Mouse (Mus musculus): ENCODE results near the gene Adamts17.

Adamts17 gene

DNA sequence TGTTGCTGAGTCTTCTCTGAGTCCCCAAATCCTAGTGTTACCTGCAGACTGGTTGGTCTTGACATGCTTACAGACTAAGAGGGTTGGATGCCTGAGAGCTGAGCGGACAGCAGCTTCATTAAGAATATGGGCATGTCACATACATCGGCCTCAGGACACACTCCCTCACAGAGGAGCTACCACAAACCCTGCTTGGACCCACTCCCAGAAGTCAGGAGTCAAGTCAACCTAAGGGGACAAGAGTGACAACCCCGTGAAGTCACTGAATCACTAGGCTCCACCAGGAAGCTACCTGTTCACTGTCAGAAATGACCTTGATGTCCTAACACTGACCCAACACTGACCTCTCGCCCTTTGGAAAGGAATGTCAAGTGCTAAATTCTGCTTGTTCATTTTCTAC is 226.1 kb downstream of the Adamts17 start:
- no peak for DNase-seq (ENCODE audit: extremely low read depth, low read depth)

DNA sequence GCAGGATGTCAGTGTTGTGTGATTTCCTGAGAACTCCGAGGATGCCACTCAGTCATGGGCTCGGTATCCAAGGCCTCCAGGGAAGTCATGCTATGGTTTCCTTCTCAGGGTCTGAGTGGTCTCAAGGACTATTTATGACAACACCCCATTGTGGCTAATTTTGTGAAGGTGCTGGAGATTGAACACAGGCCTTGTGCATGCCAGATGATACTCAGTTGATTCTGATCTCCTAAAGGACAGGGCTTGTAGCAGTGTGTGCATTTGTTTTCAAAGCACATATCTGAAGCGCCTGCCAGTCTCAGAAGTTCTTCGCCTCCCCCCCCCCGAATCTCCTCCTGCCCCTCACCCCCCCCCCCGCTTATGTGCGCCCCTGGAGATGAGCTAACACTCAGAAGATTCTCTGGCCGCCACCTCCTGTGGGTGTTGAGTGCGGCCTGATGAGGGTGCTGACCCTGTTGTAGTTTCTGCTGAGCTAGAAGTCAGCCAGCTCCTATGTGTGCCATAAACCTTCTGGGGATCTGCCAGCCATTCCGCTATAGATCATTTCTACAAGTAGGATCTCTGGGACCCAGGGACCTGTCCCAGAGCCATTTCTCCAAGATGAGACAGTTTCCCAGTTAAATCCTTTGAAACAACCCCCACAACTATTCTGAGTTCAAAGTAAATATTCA is 232.6 kb downstream of the Adamts17 start:
- DNase-seq (ENCODE audit: extremely low read depth, low read depth): no peak

DNA sequence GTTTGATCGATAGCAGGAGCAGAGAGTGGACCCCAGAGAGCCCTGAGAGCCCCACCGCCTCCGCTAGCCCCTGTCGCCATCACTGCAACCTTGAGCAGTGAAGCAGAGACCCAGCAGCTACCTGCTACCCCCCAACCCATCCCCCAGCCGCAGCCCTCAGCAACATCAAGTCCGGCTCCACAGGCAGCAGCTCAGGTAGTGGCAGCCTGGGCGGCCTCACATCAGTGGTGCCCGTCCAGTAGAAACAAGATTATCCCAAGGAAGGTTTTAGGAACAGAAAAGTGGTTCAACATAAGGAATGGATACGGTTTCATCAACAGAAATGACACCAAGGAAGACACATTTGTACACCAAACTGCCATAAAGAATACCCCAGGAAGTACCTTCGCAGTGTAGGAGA is 243.2 kb downstream of the Adamts17 start:
- DNase-seq (ENCODE audit: extremely low read depth, low read depth): no peak

DNA sequence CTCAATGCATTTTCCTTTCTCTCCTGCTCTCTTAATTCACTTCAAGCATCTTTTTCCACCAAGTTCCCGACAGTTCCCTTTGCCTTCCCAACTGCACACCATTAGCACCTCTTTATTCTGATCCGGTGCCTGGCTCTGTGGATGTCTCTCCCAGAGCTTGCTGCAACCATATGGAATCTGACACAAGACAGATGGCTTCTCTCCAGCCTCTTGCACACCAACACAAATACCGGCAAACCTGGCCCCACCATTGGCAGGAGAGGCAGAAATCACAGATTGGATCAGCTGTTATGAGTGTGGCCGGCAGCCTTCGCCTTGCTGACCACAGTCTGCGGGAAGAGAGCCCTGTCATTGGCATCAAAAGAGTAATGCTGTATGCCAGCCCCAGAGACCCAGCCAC is 248.2 kb downstream of the Adamts17 start:
- no peak for DNase-seq (ENCODE audit: extremely low read depth, low read depth)

DNA sequence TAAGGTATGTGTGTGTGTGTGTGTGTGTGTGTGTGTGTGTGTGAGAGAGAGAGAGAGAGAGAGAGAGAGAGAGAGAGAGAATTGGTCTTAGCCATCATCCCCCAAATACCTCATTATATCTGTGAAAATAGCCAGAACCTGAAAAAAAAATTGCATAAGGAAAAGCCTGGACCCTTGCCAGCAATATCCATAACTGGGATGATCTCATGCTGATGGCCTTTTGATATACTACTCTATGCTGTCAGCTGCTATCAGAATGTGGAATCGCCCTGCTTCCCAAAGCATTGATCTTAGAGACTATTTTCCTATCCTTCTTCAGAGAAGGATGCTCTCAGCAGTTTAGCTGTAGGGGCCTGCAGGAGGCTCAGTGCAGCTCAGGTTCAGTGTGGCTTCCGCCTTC is 257.6 kb downstream of the Adamts17 start:
- no peak for DNase-seq (ENCODE audit: extremely low read depth, low read depth)

DNA sequence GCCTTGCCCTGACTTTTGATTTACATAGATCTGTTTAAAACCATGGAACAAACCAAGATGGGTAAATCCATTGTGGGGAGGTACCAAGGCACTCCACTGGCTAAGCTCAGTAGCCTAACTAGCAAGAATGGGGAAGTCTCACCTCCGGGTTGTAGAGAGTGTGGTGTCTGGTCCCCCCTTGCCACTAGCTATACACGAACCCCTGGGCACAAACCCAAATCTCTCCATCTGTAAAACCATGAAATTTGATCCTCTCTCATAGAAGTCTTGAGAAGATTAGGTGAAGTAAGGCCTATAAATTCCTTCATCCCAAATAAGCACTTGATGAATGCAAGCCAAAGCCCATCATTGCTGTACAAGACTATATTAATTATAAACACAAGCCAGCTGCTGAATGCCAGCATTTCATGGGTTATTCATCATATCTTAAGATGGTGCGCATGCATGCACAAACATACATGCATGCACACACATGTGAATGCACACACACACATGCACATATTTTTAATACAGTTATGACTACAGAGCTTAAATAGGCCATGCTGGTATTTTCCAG is 262.0 kb downstream of the Adamts17 start:
- no peak for DNase-seq (ENCODE audit: extremely low read depth, low read depth)

DNA sequence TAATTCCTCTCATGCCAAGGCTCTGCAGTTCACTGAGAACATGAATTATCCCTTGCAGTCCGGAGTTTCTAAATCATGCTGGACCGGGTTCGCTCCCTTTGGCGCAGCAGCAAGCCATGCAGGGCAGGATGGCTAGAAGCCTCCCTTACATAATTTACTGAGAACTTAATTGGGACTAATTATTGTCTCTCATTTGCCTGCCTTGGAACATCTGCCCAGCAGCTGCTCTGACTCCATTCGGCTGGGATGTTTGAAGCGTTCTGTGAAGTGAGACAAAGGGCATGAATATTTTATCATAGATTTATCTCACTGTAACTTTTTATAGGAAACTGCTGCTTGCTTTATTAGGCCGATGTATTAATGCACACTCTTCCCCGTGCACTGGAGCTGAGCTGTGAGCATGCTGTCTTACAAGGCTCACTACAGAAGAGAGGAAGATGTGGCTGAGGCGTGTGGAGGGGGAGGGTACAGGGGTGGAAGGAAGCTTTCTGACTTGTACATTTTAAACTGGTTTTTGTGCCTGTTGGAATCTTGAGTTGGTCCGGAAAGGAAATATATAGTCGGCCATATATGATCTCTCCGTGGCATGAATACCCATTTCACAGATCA is 271.1 kb downstream of the Adamts17 start:
- no peak for DNase-seq (ENCODE audit: extremely low read depth, low read depth)

DNA sequence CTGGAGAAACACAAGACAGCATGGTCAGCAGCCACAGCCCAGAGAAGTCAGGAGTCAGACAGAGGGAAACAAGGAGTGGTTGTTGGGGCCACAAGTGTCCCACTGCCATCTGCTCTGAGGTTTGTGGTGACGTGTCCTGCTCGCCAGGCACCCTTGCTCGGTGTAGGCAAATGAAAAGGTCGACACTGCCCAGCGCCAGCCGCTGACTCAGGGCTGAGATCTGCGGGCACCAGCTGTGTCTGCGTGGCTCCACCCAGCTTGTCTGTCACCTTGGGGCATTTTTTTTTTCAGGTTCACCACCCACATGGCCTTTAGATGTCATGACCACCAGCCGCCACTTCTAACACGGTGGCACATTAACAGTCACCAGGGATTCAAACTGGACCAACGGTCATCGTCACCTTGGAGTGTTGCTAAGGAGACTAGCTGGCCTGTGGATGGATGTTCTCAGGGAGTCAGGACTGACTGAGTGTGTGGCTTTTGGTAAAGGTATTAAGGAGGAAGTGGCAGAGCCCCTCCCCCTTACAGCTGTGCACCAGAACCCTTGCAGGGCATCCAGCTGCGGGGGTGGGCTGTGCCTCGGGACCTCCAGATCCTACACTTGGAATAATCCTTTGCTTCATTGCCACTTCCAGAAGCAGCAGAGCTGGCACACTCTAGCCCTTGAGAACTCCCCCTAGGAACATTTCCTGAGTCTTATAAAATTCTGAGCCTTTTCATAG is 273.1 kb downstream of the Adamts17 start:
- no peak for DNase-seq (ENCODE audit: extremely low read depth, low read depth)

DNA sequence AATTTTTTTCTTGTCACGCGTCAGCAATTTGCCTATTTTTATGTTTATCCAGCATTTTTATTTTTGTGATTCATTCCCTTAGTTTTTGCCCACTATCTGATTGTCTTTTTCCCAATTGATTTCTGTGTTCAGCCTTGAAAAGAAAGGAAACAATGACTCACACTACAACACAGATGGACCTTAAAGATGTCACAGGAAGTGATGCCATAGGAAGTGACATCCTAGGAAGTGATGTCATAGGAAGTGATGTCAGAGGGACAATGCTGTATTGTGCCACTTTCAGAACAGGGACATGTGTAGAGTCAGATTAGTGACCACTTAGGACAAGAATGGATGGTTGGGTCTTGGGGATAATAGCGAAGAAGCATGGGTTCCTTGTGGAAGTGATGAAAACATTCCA is 274.5 kb downstream of the Adamts17 start:
- no peak for DNase-seq (ENCODE audit: extremely low read depth, low read depth)

DNA sequence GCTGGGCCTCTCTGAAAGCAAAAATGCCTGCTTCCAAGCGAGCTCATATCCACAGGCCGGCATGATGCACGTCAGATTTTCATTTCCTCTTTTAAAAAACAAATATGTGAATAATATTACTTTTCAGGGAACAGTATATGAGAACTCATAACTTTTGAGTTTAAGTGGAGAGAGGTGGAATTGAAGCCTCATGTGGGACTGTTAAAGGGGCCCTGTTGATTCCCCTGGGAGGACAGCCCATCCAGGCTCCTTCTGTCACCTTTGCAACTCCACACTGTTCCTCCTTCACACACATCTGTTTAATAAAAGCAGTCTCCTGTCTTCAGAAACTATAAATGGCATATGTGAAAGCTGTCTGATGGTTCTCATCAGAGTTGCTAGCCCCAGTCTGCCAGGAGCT is 275.5 kb downstream of the Adamts17 start:
- no peak for DNase-seq (ENCODE audit: extremely low read depth, low read depth)

DNA sequence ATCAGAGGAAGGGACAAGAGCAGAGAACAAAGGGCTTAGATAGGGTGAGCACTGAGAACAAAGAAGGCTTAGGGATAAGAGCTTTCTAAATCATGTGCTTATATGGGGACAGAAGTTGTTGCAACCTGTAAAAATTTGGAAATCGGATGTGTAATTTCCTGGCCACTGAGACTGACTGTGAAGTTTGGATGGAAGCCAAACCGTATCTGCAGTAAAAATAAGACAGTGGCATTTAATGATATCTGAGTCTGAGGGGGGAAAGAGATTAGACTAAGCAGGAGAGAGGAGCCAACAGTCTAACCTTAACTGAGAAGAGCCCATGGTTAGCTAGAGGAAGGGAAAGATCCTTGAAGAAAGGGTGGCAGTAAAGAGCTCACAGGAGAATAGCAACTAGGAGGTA is 295.6 kb downstream of the Adamts17 start:
- DNase-seq (ENCODE audit: extremely low read depth, low read depth): no peak

DNA sequence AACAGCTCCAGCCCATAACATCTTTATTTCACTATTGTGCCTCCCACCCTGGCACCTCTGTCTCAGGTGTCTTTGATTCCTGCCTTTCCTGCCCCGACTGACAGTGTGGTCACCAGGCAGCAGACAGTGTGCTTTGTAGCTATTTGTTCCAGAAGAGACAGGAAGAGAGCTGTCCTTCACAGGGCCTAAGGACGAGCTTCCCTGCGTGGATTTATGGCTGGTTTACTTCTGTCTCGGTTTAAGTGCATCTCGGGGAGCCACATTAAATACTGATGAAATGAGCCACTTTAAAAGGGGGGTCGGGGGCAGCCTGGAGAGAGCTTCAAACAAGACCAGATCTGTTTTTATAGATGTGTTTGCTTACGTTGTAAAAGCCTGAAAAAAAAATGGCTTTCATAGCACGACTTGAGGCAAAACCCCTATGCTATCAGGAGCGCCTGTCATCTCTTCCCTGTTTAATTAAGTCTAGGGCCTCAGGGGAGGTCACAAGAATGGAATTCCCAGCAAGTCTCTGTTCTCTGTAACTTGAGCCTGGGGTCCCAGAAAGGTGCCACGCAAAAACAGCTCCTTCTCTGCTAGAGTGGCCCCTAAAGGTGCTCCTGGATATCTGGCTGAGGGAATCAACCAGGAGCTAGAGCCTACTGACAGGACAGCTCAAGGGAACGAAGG is 302.9 kb downstream of the Adamts17 start:
- no peak for DNase-seq (ENCODE audit: extremely low read depth, low read depth)

DNA sequence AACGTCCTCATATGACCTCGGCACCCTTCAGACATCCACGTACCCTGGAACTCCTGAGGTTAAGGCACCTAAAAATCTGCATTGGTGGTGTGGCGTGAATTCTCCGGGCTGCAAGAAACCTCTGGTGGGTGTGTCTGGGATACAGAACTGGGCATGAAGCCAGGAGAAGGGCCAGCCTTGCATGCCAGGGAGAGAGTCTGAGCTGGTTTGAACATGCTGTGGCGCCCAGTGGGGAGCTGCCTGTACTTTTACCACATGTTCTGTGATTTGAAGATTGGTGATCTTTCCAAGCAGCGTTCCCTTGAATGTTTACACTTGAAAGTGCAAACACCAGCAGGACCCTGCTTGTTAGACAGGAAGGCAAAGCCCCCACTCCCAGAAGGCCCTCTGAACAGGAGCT is 306.2 kb downstream of the Adamts17 start:
- DNase-seq (ENCODE audit: extremely low read depth, low read depth): no peak

DNA sequence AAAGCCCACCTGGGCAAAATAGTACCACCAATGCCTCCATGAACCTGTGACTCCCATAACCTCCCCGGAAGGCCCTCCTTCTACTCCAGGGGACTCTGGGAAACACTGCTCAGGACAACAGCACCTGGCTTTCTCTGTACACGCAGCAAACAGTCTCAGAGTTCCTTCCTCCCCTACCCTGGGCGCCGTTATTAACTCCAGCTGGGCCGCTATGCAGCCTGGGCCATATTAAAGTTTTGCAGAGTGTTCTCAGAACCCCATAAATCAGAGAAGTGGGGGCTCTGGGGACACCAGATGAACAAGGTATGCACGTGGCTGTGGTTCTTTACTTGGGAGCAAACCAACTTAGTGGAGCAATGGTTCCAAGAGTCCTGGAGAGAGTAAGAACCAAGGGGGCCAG is 306.6 kb downstream of the Adamts17 start:
- DNase-seq (ENCODE audit: extremely low read depth, low read depth): no peak

DNA sequence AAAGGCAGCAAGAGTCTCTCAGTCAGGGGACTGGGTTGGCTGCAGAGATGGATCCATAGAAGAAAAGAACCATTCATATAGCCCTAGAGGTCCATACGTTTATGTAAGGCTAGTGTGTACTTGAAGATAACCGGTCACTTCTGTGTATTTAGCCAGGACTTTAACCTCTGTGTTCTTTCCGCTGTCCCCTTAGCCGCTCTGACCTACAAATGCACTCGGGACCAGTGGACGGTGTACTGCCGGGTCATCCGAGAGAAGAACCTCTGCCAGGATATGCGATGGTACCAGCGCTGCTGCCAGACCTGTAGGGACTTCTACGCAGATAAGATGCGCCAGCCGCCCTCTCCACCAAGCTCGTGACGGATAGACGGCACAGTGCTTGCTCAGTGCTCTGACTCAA is 310.2 kb downstream of the Adamts17 start:
- no peak for DNase-seq (ENCODE audit: extremely low read depth, low read depth)

DNA sequence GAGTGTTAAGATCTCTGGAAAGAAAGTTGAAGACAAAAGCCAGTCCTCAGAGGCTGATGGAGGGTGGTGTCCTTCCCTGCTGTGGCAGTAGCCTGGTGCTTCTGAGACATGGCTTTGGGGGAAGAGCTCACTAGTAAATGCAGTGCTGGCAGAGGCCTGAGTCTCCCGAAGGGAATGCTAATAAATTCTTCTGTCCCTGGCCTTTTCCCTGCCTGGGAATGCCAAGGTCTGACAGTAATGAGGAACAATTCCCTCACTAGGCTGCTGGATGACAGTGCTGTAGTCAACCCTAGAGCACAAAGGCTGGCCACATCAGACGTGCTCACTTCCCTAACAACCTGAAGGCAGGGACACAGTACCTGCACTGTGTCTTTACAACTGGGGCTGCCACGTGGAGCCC is 313.1 kb downstream of the Adamts17 start:
- DNase-seq (ENCODE audit: extremely low read depth, low read depth): no peak

DNA sequence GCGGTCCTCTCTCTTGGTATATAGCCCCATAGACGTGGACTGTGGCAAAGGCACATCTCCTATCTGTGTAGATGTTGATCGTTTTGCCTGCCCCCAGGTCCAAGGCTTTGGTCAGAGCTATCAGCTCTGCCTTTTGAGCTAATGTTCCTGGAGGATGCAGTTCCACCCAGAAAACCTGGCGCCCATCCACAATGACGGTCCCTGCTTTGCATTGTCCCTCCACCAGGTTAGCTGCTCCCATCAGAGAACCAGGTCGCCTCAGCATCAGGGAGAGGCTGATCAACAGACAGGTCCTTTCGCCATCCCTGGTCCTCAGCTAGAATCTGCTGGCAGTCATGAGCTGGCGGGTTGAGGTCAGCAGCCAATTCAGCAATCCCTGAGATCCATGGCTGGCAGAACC is 322.6 kb downstream of the Adamts17 start:
- DNase-seq (ENCODE audit: extremely low read depth, low read depth): no peak

DNA sequence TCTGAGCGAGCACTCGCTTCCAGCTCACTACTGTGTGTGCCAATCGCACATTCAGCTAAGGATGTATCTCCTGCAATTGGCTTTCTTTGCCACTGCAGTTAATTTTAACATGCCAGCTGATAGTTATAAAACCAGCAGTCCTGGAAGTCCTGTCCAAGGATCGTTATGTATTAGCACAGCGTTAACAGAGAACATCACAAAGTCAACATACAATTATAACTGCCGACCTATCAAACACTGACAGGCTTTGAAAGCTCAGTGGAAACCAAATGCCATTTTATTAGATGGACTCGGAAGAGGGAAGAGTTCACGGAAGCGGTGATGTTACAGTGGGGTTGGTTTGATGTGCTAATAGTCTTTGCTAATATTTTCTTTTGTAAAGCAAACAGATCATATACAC is 328.8 kb downstream of the Adamts17 start:
- DNase-seq (ENCODE audit: extremely low read depth, low read depth): no peak

DNA sequence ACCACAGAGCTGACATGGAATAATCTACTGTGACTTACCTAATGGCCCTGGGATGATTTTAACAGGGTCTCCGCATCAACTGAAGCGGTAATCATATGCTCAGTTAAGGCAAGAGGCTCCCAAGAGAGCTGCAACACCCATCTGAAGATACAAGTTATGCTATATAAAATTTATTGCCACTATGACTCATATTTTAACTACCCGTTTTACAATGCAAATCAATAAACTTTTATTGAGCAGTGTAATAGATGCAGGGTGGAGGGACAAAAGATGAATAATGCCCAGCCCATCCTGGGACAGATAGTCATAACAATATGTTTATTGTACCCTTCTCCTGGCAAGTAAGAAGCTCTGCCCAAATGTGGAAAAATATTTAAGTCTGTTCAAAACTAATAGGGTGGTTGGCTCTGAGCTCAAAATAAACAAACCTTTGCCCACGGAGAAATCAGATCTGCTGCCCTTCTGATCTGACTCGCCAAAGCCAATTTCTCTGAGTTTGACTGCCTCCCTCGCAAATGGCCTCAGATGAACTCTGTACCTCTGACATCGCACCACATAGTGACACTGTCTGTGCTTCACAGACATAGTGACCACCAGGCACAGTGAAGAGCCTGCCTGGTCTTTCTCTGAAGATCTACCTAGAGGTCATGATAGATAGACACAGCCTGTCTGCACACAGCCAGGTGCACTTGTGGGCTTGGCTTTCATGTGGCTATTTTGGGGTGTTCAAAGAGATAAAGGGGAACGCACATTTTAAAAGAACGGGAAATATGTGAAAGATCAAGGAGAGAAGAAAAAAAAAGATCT is 329.4 kb downstream of the Adamts17 start:
- no peak for DNase-seq (ENCODE audit: extremely low read depth, low read depth)

DNA sequence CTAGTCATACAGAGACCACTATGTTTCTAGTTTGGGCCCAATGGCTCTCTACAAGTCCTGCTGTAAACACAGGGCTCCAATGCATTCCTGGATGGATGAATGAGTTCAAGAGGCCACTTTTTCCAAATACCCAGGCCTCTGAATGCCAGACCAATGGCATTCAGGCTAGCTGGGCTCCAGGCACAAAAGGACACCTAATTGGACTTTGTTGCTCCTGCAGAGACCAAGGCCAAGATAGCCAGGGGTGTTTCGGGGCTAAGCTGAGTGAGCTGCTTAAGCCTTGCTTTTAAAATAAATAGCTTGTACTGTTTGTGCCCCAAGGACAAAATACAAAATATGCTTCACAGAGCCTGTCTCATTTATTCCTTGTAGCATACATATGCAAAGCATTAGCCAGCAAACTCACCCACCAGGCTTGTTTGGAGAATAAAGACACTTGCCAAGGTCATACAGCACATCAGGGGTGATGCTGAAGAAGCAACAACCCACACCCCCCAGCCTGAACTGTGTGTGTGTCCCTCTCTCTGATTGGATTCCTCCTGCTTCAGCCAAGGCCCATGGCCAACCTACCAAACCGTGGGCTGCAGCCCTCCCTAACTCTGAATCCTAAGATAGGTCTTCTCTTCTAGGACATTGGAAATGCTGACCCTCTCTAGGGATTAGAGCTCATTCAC is 334.1 kb downstream of the Adamts17 start:
- DNase-seq (ENCODE audit: extremely low read depth, low read depth): no peak

DNA sequence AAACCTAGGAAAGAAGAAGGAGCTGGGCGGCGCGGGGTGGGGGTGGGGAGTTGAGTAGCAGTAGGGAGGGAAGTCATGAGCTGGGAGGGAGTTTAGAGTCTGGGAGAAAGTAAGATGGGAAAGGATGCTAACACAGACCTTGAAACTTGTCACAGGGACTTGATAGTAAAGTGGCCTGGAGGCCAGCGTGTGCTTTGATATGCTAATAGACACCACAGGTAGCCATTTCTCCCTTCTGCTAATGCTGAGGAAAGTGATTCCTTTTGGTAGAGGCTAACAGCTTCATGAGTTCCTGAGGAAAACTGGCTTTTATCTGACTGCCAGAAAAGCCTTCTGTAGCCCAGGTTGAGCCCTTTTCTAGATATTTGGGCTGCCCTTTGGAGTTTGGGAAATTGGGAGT is 344.3 kb downstream of the Adamts17 start:
- no peak for DNase-seq (ENCODE audit: extremely low read depth, low read depth)

Measured in MEL-GATA-1-ER (cell line).